Comparison of ENCODE assay signal across 9 mouse cellular contexts in the genomic region with DNA sequence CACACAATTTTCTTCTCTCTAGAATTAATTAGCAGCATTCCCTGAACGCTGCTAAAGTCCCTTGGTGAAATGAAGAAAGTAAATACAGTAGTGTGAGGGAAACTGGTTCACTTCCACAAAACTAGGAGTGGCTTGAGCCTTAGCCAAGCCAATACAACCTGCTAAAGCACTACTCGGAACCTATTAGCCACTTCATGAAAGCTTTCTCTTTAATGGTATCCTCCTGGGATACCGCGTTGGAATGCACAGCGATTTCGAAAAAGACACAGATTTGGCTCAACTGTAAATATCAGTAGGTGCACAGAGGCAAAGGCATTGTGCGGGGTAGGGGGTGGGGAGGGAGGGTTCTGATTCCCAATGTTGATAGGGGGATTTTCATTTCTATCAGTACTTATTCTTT.
"Had no signal": no experiment of that assay in that cellular context is flagged by ENCODE, and none has a peak within 500 bp of the region (broad histone marks: within the 10 kb centered on the region; RNA-seq: fewer than 3 reads in every experiment).

No protein-coding gene starts in this region.

- H3K27ac ChIP-seq: limb, embryonic 12.5 days; liver, embryonic 13.5 days had no signal

- H3K9ac ChIP-seq: liver, postnatal 0 days had no signal

- H3K9me3 ChIP-seq: limb, embryonic 12.5 days; liver, embryonic 13.5 days had no signal

- DNase-seq: kidney, adult 8-10 months; kidney, postnatal 25 days; layer of hippocampus, postnatal 36 days; liver; liver, embryonic 13.5 days; liver, postnatal 0 days; right cerebral cortex, postnatal 25 days; thymus, postnatal 14 days had no signal

- H3K36me3 ChIP-seq: limb, embryonic 12.5 days; liver, embryonic 13.5 days had no signal
